Mouse (Mus musculus): ENCODE results near the gene Upk2.

GRCm38 (mm10) chr9:44485516-44486161, 30.9 kb upstream of the Upk2 start:
- TF ChIP-seq POLR2A (IDR thresholded peaks at IDR 0.05; ENCODE audit: borderline replicate concordance, control insufficient read depth, low read depth, low read length) (0 out of 2 replicates have a peak, but pooled peaks have one; percentile 3), CTCF (IDR thresholded peaks at IDR 0.05; ENCODE audit: control insufficient read depth, insufficient read depth, low read length) (no peak)

All from bone marrow, adult 2 months (tissue).